Mouse (Mus musculus): Measurements from ENCODE around the gene Tmem213. TPM values are rescaled to one million over a fixed set of nuclear protein-coding genes. Genes with fewer than 3 reads are reported as not detected.

Tmem213 gene
- polyA plus RNA-seq, 1 experiment from 2014 or later, result 1.0 TPM

DNA sequence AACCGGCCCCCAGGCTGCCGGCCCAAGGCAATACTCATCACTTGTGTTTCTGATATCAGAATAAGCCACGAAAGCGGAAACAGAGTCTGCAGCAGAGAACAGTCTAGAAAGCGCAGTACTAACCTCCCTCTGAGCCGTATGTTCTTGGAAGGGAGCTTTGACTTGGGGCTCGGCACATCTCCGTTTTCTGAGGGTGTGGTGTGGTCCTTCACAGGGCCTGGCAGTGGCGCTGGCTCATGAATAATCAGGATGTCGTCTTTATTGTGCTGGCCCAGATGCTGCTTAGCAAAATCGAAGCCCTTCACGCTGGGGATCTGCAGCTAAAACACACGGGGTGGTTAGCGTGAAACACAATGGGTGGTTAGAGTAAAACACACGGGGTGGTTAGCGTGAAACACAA lies 48.9 kb downstream of the Tmem213 start:
- no peaks in the 10 kb centered on the region for H3K4me1 ChIP-seq (ENCODE audit: control insufficient read depth, insufficient read depth, low read length)
- WGBS, result 86% methylated on average over 16 of the region's 16 CpGs
- H3K9me3 ChIP-seq (replicated peaks; ENCODE audit: control insufficient read depth, low read length), result no peaks in the 10 kb centered on the region
- H3K4me2 ChIP-seq (ENCODE audit: low read depth, low read length), result no peak overlapping the region
- H3K9ac ChIP-seq (ENCODE audit: low read length), result no peak overlapping the region
- no peak overlapping the region for H3K4me3 ChIP-seq (ENCODE audit: low read length)
- H3K36me3 ChIP-seq (ENCODE audit: control insufficient read depth, insufficient read depth), result no peaks in the 10 kb centered on the region
- no peaks in the 10 kb centered on the region for H3K27me3 ChIP-seq (ENCODE audit: control insufficient read depth, insufficient read depth, low read length)
- ATAC-seq (replicated peaks; ENCODE audit: extremely low read depth, insufficient read depth, low FRiP score), result no peak
- H3K27ac ChIP-seq (ENCODE audit: low read length), result no peak overlapping the region

DNA sequence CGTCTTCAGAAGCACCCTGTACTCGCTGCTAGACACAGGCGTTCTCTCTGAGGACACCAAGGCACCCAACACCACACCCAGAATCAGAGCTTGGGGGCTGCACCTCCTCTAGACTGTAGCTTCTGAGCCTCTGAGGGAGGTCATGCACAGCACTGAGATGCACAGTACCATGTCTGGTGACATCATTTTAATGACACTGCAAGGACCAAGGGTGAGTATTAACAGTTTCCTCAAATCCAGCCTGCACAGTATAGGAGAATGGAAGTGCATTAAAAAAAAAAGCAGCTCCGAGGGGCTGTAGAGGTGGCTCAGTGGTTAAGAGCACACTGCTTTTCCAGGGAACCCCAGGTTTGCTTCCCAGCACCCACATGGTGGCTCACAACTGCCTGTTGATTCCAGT lies 50.5 kb downstream of the Tmem213 start:
- Histone ChIP-seq H3K27me3 (ENCODE audit: control insufficient read depth, insufficient read depth, low read length) (no peaks in the 10 kb centered on the region), H3K4me1 (ENCODE audit: control insufficient read depth, insufficient read depth, low read length) (no peaks in the 10 kb centered on the region; the same call in 1 of the 2 replicates), H3K9ac (ENCODE audit: low read length) (no peak overlapping the region), H3K27ac (ENCODE audit: low read length) (no peak overlapping the region), H3K36me3 (ENCODE audit: control insufficient read depth, insufficient read depth) (no peaks in the 10 kb centered on the region), H3K9me3 (replicated peaks; ENCODE audit: control insufficient read depth, low read length) (no peaks in the 10 kb centered on the region), H3K4me2 (ENCODE audit: low read depth, low read length) (no peak overlapping the region), H3K4me3 (ENCODE audit: low read length) (no peak overlapping the region)
- 84% methylated on average over 4 of the region's 4 CpGs for WGBS
- ATAC-seq (replicated peaks; ENCODE audit: extremely low read depth, insufficient read depth, low FRiP score), result no peak

DNA sequence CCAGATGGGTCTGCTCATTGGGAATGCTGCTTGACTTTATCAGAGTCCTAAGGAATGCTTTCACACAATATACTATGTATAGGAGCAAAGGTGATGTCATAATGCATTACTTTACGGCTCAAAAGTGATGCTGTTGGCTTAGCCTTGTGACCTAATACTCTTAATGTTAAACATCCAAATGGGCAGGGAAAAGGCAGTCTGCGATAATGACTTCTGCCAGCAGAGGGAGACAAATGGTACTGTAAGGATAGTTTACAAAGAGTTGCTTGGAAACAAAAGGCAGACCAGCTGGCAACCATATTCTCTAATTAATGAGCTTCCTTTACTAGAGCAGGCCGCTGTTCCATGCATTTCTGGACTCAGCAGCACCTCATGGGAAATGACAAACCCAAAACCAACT lies 51.0 kb downstream of the Tmem213 start:
- Histone ChIP-seq H3K27me3 (ENCODE audit: control insufficient read depth, insufficient read depth, low read length) (no peaks in the 10 kb centered on the region), H3K4me2 (ENCODE audit: low read depth, low read length) (no peak overlapping the region), H3K9me3 (replicated peaks; ENCODE audit: control insufficient read depth, low read length) (no peaks in the 10 kb centered on the region), H3K4me3 (ENCODE audit: low read length) (no peak overlapping the region), H3K27ac (ENCODE audit: low read length) (no peak overlapping the region), H3K9ac (ENCODE audit: low read length) (no peak overlapping the region), H3K36me3 (ENCODE audit: control insufficient read depth, insufficient read depth) (no peaks in the 10 kb centered on the region), H3K4me1 (ENCODE audit: control insufficient read depth, insufficient read depth, low read length) (no peaks in the 10 kb centered on the region; the same call in 1 of the 2 replicates)
- no peak for ATAC-seq (replicated peaks; ENCODE audit: extremely low read depth, insufficient read depth, low FRiP score)
- WGBS, result 10% methylated on average over 3 of the region's 3 CpGs

DNA sequence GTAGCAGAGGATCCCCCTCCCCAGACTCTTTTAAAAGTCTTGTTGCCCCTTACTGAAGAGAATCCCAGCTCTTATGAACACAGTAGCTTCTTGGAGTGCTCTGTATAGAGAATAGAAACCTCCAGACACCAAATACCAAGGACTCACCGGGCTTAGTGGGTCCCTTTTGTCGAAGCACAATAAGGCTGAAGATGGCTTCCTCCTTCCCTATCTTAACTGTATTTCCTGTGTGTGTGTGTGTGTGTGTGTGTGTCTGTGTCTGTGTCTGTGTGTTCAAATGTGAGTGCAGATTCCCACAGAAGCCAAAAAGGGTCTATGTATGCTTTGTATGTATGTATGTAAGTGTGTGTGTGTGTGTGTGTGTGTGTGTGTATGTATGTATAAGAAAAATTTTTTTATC lies 51.5 kb downstream of the Tmem213 start:
- no peaks in the 10 kb centered on the region for H3K27me3 ChIP-seq (ENCODE audit: control insufficient read depth, insufficient read depth, low read length)
- WGBS, result 63% methylated on average over 2 of the region's 2 CpGs
- no peak overlapping the region for H3K9ac ChIP-seq (ENCODE audit: low read length)
- H3K4me3 ChIP-seq (ENCODE audit: low read length), result no peak overlapping the region
- H3K36me3 ChIP-seq (ENCODE audit: control insufficient read depth, insufficient read depth), result no peaks in the 10 kb centered on the region
- H3K4me1 ChIP-seq (ENCODE audit: control insufficient read depth, insufficient read depth, low read length), result no peaks in the 10 kb centered on the region; the same call in 1 of the 2 replicates
- no peaks in the 10 kb centered on the region for H3K9me3 ChIP-seq (replicated peaks; ENCODE audit: control insufficient read depth, low read length)
- no peak overlapping the region for H3K27ac ChIP-seq (ENCODE audit: low read length)
- no peak for ATAC-seq (replicated peaks; ENCODE audit: extremely low read depth, insufficient read depth, low FRiP score)
- no peak overlapping the region for H3K4me2 ChIP-seq (ENCODE audit: low read depth, low read length)

DNA sequence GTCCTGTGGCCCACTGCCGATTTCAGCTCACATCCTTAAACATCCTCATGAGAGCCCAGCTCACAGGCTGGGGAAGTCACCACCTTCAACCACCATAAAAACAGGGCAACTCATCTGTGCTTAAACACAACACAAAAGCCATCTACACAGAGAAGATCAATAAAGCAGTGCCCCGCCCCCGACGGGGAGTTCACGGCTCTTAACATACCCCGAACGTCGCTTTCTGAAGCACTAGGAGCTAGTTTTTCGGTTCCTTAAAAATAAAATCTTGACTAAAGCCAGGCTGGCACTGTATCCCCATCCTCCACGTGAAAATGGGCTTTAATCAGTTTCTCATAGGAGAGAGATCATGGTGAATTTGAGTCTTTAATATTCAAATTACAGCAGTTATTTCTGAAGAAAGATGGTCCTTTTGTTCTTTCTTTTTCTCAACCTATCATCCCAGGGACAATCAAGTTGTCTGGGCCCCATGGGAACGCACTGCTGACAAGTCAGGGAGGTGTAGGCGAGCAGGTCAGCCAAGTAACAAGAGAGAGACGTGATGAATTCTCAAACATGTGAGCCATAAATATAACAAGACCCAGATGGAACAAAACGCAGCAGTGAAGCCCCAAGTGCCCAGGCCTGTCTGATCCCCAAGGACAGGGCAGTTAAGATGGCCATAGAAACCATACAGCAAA lies 53.9 kb downstream of the Tmem213 start:
- no peaks in the 10 kb centered on the region for H3K36me3 ChIP-seq (ENCODE audit: control insufficient read depth, insufficient read depth)
- H3K4me3 ChIP-seq (ENCODE audit: low read length), result no peak overlapping the region
- no peaks in the 10 kb centered on the region for H3K9me3 ChIP-seq (replicated peaks; ENCODE audit: control insufficient read depth, low read length)
- whole genome bisulfite sequencing, result 73% methylated on average over 14 of the region's 14 CpGs
- H3K27me3 ChIP-seq (ENCODE audit: control insufficient read depth, insufficient read depth, low read length), result no peaks in the 10 kb centered on the region
- no peak; the same call in 1 of the 2 replicates for ATAC-seq (replicated peaks; ENCODE audit: extremely low read depth, insufficient read depth, low FRiP score)
- H3K9ac ChIP-seq (ENCODE audit: low read length), result no peak overlapping the region
- H3K4me1 ChIP-seq (ENCODE audit: control insufficient read depth, insufficient read depth, low read length), result no peaks in the 10 kb centered on the region; the same call in 1 of the 2 replicates
- no peak overlapping the region for H3K27ac ChIP-seq (ENCODE audit: low read length)
- no peak overlapping the region for H3K4me2 ChIP-seq (ENCODE audit: low read depth, low read length)

GRCm38 (mm10) chr6:38164705-38165104 lies 55.6 kb downstream of the Tmem213 start:
- WGBS, result 88% methylated on average over 6 of the region's 6 CpGs
- Histone ChIP-seq H3K4me2 (ENCODE audit: low read depth, low read length) (no peak overlapping the region), H3K27ac (ENCODE audit: low read length) (no peak overlapping the region), H3K36me3 (ENCODE audit: control insufficient read depth, insufficient read depth) (no peaks in the 10 kb centered on the region), H3K9ac (ENCODE audit: low read length) (no peak overlapping the region), H3K9me3 (replicated peaks; ENCODE audit: control insufficient read depth, low read length) (no peaks in the 10 kb centered on the region), H3K27me3 (ENCODE audit: control insufficient read depth, insufficient read depth, low read length) (no peaks in the 10 kb centered on the region), H3K4me1 (ENCODE audit: control insufficient read depth, insufficient read depth, low read length) (no peaks in the 10 kb centered on the region; the same call in 1 of the 2 replicates), H3K4me3 (ENCODE audit: low read length) (no peak overlapping the region)
- no peak for ATAC-seq (replicated peaks; ENCODE audit: extremely low read depth, insufficient read depth, low FRiP score)

DNA sequence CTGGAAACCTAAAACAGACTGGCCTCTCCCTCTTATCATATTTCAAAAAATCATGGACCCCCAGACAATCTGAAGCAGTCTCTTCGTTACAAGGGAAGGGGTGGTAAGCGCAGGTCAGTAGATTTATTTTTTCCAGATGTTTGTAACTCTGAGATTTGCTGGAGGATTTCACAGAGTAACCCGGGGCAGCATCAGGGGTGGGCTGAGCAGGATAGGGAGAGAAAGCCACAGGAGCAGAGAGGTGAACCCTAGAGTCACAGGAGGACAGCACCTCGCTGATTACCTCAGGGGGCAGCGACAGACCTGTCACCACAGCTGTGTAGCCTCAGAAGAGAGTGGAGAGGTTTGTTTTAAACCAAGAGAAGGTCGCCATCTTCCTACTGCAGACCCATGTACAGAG lies 56.3 kb downstream of the Tmem213 start:
- ATAC-seq (replicated peaks; ENCODE audit: extremely low read depth, insufficient read depth, low FRiP score), result no peak
- H3K9ac ChIP-seq (ENCODE audit: low read length), result no peak overlapping the region
- H3K4me3 ChIP-seq (ENCODE audit: low read length), result no peak overlapping the region
- H3K36me3 ChIP-seq (ENCODE audit: control insufficient read depth, insufficient read depth), result no peaks in the 10 kb centered on the region; the same call in 1 of the 2 replicates
- no peak overlapping the region for H3K27ac ChIP-seq (ENCODE audit: low read length)
- no peaks in the 10 kb centered on the region; the same call in 1 of the 2 replicates for H3K4me1 ChIP-seq (ENCODE audit: control insufficient read depth, insufficient read depth, low read length)
- 0 out of 2 replicates have a peak, but pooled peaks cover under 1% of the 10 kb centered on the region for H3K9me3 ChIP-seq (replicated peaks; ENCODE audit: control insufficient read depth, low read length)
- H3K27me3 ChIP-seq (ENCODE audit: control insufficient read depth, insufficient read depth, low read length), result no peaks in the 10 kb centered on the region
- WGBS, result 64% methylated on average over 6 of the region's 6 CpGs
- no peak overlapping the region for H3K4me2 ChIP-seq (ENCODE audit: low read depth, low read length)

Other genes with a start within 250 kb of the Tmem213 start
- gene Trim24, start 238.4 kb upstream of the Tmem213 start, polyA plus RNA-seq (2015; fragmentation: Nextera tagmentation; extraction: Ambion mirVana), result 7.8 and 8.2 TPM in 2 replicates
- 0.29 and 0.53 TPM in 2 replicates for gene Svopl, start 62.3 kb upstream of the Tmem213 start, polyA plus RNA-seq (2015; fragmentation: Nextera tagmentation; extraction: Ambion mirVana)
- 1.5 and 1.6 TPM in 2 replicates for gene Atp6v0a4, start 15.3 kb downstream of the Tmem213 start, polyA plus RNA-seq (2015; fragmentation: Nextera tagmentation; extraction: Ambion mirVana)
- gene D630045J12Rik, start 144.8 kb downstream of the Tmem213 start, polyA plus RNA-seq (2015; fragmentation: Nextera tagmentation; extraction: Ambion mirVana), result 1.3 TPM in 2 replicates
- 5.2 TPM in 2 replicates for gene Zc3hav1l, start 190.0 kb downstream of the Tmem213 start, polyA plus RNA-seq (2015; fragmentation: Nextera tagmentation; extraction: Ambion mirVana)
- 8.9 and 12.4 TPM in 2 replicates for gene Zc3hav1, start 245.3 kb downstream of the Tmem213 start, polyA plus RNA-seq (2015; fragmentation: Nextera tagmentation; extraction: Ambion mirVana)

All from heart, embryonic 16.5 days (tissue).